Mouse (Mus musculus): ENCODE data around the gene Patj. TPM values are rescaled to one million over a fixed set of nuclear protein-coding genes. Genes with fewer than 3 reads are reported as not detected.

The Patj gene
- polyA plus RNA-seq, 1 experiment from 2014 or later: 13.4 TPM

DNA sequence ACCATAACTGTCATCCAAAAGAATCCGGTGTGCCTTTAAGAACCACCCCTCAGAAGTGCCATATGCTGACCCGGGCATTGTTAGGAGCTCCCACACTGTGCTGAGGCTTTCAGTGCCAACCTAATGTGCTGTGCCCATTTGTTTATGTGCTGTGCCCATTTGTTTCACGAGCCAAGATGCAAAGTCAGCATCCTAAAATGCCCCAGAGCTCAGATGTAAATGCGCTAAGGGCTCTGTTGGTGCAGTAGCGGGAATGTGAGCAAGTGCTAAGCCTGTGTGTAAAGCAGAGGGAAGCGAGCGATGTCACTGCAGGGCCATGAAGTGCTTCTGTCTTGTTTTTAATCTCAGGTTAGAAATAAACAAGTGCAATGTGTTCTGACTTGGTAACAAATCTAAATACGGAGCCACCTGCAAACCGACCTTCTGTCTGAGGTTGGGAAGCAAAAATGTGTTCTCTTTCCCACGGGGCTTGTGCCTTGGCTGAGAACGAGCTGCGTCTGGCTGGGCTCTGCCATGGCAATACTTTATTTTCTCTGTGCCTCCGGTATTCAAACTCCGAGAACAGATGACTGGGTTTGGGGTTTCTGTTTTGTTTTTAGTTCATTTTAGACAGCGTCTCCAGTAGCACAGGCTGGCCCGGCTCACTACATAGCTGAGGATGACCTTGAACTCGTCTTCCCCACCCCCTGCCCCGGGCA lies 239.7 kb downstream of the Patj start:
- Histone ChIP-seq H3K36me3 (no peaks in the 10 kb centered on the region), H3K9me3 (no peaks in the 10 kb centered on the region), H3K9ac (no peak overlapping the region), H3K4me1 (no peaks in the 10 kb centered on the region), H3K27ac (no peak overlapping the region), H3K4me2 (no peak overlapping the region), H3K4me3 (no peak overlapping the region), H3K27me3 (no peaks in the 10 kb centered on the region)
- WGBS: 71% methylated on average over 18 of the region's 18 CpGs
- no peak for ATAC-seq (ENCODE audit: insufficient number of reproducible peaks, low FRiP score, low TSS enrichment, low read depth)

DNA sequence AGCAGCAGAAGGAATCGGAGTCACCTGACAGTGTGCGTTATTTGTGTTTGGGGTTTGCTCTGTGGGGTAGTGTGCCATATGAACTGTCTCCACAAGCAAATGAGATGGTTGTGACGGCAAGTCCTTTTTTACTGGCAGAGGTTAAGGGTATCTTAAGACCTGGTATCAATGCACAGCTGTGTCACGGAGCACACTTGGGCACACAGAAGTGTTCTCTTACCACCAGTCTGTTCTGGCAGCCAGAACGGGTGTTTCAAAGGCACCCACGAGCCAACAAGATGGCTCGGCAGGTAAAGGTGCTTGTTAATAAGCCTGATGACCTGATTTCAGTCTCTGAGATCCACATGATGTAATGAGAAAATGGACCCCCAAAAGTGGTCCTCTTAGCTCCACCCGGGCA lies 243.1 kb downstream of the Patj start:
- WGBS: 90% methylated on average over 8 of the region's 8 CpGs
- no peak overlapping the region for H3K9ac ChIP-seq
- no peak overlapping the region for H3K27ac ChIP-seq
- ATAC-seq (ENCODE audit: insufficient number of reproducible peaks, low FRiP score, low TSS enrichment, low read depth): no peak
- H3K4me1 ChIP-seq: no peaks in the 10 kb centered on the region
- no peak overlapping the region for H3K4me2 ChIP-seq
- H3K9me3 ChIP-seq: no peaks in the 10 kb centered on the region
- H3K27me3 ChIP-seq: no peaks in the 10 kb centered on the region
- H3K4me3 ChIP-seq: no peak overlapping the region
- H3K36me3 ChIP-seq: no peaks in the 10 kb centered on the region

DNA sequence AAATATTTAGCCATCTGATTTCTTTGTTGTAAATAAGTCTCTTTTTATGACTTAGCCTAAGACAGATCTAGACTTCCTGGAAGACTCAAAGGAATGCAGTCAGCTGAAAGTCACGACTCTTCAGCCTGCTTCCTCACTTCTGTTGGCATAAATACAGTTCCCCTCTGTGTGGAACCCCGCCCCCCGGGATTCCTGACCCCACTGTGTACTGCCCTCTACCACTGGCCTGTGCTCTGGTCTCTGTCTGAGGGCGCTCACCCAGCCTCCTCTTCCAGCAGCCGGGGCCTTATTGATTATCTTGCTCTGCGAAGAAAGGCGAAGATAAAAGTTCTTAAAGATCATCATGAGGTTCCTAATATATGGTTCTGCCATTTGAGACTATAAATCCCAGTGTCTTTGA lies 258.1 kb downstream of the Patj start:
- Histone ChIP-seq H3K9me3 (no peaks in the 10 kb centered on the region), H3K27me3 (no peaks in the 10 kb centered on the region), H3K9ac (no peak overlapping the region), H3K4me3 (no peak overlapping the region), H3K27ac (no peak overlapping the region), H3K36me3 (no peaks in the 10 kb centered on the region), H3K4me1 (peaks cover 6% of the 10 kb centered on the region), H3K4me2 (no peak overlapping the region)
- 54% methylated on average over 7 of the region's 7 CpGs for WGBS
- ATAC-seq (ENCODE audit: insufficient number of reproducible peaks, low FRiP score, low TSS enrichment, low read depth): no peak

DNA sequence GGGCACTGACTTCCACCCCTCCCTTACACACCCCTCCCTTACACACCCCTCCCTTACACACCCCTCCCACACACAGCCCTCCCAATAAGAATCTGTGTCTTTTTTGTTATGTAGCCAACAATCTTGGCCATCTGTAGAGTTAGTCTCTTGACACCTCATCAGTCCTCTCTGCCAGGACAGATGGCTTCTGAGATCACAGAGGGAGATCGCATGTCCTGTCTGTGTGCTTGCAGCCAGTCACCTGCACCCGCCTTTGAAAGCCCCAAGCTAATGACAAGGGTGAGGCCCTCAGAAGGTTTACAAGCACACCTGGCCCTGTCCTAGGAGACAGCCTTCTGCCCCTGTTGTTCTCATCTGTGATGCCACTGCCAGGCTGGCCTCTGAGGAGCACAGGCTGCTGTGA lies 258.8 kb downstream of the Patj start:
- Histone ChIP-seq H3K36me3 (no peaks in the 10 kb centered on the region), H3K9ac (no peak overlapping the region), H3K27ac (no peak overlapping the region), H3K4me1 (peaks cover 7% of the 10 kb centered on the region), H3K9me3 (no peaks in the 10 kb centered on the region), H3K4me2 (no peak overlapping the region), H3K27me3 (no peaks in the 10 kb centered on the region), H3K4me3 (no peak overlapping the region)
- ATAC-seq (ENCODE audit: insufficient number of reproducible peaks, low FRiP score, low TSS enrichment, low read depth): no peak
- WGBS: 32% methylated on average over 2 of the region's 2 CpGs

DNA sequence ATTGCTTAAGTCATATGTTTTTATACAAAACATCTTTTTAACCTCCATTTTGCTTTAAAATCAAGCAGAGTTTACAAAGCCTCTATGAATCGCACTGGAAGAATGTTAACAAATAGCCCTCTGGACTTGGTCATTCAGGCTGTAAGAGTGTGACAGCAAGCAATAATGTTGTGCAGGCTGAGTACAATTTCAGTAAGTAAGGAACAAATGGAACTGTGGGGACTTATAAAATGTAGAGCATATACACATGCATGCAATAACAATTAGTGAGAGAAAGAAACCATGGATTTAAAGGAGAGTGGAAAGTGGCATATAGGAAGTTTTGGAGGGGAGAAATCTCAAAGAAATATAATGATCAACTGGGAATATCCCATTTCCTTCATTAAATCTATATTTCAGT lies 261.2 kb downstream of the Patj start:
- Histone ChIP-seq H3K4me1 (peaks cover 15% of the 10 kb centered on the region), H3K9me3 (no peaks in the 10 kb centered on the region), H3K9ac (no peak overlapping the region), H3K4me2 (no peak overlapping the region), H3K4me3 (no peak overlapping the region), H3K36me3 (no peaks in the 10 kb centered on the region), H3K27ac (no peak overlapping the region), H3K27me3 (no peaks in the 10 kb centered on the region)
- no peak for ATAC-seq (ENCODE audit: insufficient number of reproducible peaks, low FRiP score, low TSS enrichment, low read depth)
- WGBS: 53% methylated on average over 1 of the region's 1 CpGs

- H3K27me3 ChIP-seq: no peaks in the 10 kb centered on the region
- H3K4me2 ChIP-seq: no peak overlapping the region
- H3K9ac ChIP-seq: no peak overlapping the region
- H3K4me1 ChIP-seq: peaks cover 15% of the 10 kb centered on the region
- H3K27ac ChIP-seq: no peak overlapping the region
- H3K9me3 ChIP-seq: peaks cover 8% of the 10 kb centered on the region; the same call in 1 of the 2 replicates
- H3K36me3 ChIP-seq: 0 out of 2 replicates have a peak, but pooled peaks cover 7% of the 10 kb centered on the region
- H3K4me3 ChIP-seq: no peak overlapping the region
- WGBS: 36% methylated on average over 2 of the region's 2 CpGs
- no peak for ATAC-seq (ENCODE audit: insufficient number of reproducible peaks, low FRiP score, low TSS enrichment, low read depth)
Measured at GRCm38 (mm10) chr4:98659032-98659431, 263.4 kb downstream of the Patj start.

- H3K9ac ChIP-seq: no peak overlapping the region
- no peak overlapping the region for H3K27ac ChIP-seq
- H3K9me3 ChIP-seq: peaks cover 8% of the 10 kb centered on the region; the same call in 1 of the 2 replicates
- no peaks in the 10 kb centered on the region for H3K27me3 ChIP-seq
- 50% methylated on average over 2 of the region's 2 CpGs for WGBS
- no peak for ATAC-seq (ENCODE audit: insufficient number of reproducible peaks, low FRiP score, low TSS enrichment, low read depth)
- H3K4me3 ChIP-seq: no peak overlapping the region
- H3K36me3 ChIP-seq: 0 out of 2 replicates have a peak, but pooled peaks cover 7% of the 10 kb centered on the region
- peaks cover 12% of the 10 kb centered on the region; the same call in 1 of the 2 replicates for H3K4me1 ChIP-seq
- H3K4me2 ChIP-seq: no peak overlapping the region
Measured at GRCm38 (mm10) chr4:98660534-98660933, 264.9 kb downstream of the Patj start.

DNA sequence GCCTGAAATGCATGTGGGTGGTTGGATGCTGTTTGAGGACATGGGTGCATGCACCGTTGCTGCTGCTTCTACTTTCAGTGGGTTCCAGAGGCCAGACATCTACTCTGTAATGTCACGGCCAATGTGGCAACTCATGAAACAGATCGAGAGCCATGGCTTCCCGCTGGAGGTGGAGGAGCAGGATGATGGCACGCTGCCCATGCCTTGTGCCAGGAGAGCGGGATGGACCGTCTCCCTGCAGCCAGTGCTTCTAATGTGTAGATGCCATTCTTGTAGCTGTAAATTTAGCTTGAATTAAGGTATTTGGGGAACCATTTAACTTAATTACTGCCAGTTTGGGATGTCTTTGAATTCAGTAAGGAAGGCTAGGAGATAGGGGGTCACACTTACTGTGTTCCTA lies 270.3 kb downstream of the Patj start:
- no peak overlapping the region for H3K27ac ChIP-seq
- no peak overlapping the region for H3K9ac ChIP-seq
- H3K4me1 ChIP-seq: peaks cover 7% of the 10 kb centered on the region; the same call in 1 of the 2 replicates
- peaks cover 8% of the 10 kb centered on the region; the same call in 1 of the 2 replicates for H3K9me3 ChIP-seq
- H3K4me2 ChIP-seq: no peak overlapping the region
- H3K27me3 ChIP-seq: no peaks in the 10 kb centered on the region
- H3K4me3 ChIP-seq: no peak overlapping the region
- 73% methylated on average over 7 of the region's 7 CpGs for WGBS
- 0 out of 2 replicates have a peak, but pooled peaks cover 7% of the 10 kb centered on the region for H3K36me3 ChIP-seq
- ATAC-seq (ENCODE audit: insufficient number of reproducible peaks, low FRiP score, low TSS enrichment, low read depth): no peak

DNA sequence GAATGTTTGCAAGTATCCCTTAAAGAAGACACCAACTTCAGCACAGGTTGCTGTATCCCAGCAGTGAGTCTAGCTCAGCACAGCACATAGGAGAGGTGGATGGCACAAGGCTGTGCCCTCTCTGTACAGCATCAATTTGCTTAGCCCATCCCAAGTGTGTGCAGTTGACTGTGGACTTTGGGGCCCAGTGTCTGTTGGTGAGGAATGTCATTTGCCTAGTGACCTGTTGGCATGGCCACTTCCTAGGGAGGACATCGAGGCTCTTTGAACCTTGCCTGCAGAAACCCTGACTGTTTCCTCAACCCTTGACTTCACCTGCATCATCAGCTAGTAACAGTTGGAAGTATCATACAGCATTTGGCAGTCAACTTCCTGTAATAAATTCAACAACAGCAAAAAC lies 270.9 kb downstream of the Patj start:
- 74% methylated on average over 1 of the region's 1 CpGs for WGBS
- H3K36me3 ChIP-seq: 0 out of 2 replicates have a peak, but pooled peaks cover 7% of the 10 kb centered on the region
- no peak overlapping the region for H3K4me3 ChIP-seq
- no peak overlapping the region for H3K9ac ChIP-seq
- H3K9me3 ChIP-seq: peaks cover 8% of the 10 kb centered on the region; the same call in 1 of the 2 replicates
- peaks cover 7% of the 10 kb centered on the region; the same call in 1 of the 2 replicates for H3K4me1 ChIP-seq
- no peaks in the 10 kb centered on the region for H3K27me3 ChIP-seq
- no peak overlapping the region for H3K27ac ChIP-seq
- H3K4me2 ChIP-seq: no peak overlapping the region
- ATAC-seq (ENCODE audit: insufficient number of reproducible peaks, low FRiP score, low TSS enrichment, low read depth): no peak

DNA sequence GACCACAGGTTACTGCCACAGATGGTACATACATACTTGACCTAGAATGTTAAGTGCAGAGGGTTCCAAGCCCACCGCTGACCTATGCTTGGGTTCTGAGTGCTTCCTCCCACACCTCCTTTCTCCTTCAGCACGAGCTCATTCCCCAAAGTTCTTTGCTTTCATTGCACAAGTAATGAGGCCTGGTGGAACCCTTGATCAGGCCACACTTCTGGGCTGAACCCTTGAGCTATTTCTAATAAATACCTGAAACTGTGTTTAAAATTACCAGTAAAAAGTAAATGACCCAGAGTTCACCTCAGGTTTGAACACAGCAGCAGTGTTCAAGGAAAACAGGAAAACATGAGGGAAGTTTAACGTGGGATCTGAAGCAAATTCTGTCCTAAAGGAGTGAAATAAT lies 271.4 kb downstream of the Patj start:
- H3K27me3 ChIP-seq: no peaks in the 10 kb centered on the region
- 0 out of 2 replicates have a peak, but pooled peaks cover 7% of the 10 kb centered on the region for H3K36me3 ChIP-seq
- 42% methylated on average over 3 of the region's 3 CpGs for WGBS
- H3K9me3 ChIP-seq: peaks cover 8% of the 10 kb centered on the region; the same call in 1 of the 2 replicates
- H3K4me2 ChIP-seq: no peak overlapping the region
- peaks cover 7% of the 10 kb centered on the region; the same call in 1 of the 2 replicates for H3K4me1 ChIP-seq
- no peak overlapping the region for H3K9ac ChIP-seq
- no peak for ATAC-seq (ENCODE audit: insufficient number of reproducible peaks, low FRiP score, low TSS enrichment, low read depth)
- no peak overlapping the region for H3K27ac ChIP-seq
- H3K4me3 ChIP-seq: no peak overlapping the region

- Histone ChIP-seq H3K36me3 (no peaks in the 10 kb centered on the region), H3K27ac (no peak overlapping the region), H3K9ac (no peak overlapping the region), H3K9me3 (no peaks in the 10 kb centered on the region), H3K4me2 (no peak overlapping the region), H3K27me3 (no peaks in the 10 kb centered on the region), H3K4me1 (peaks cover 10% of the 10 kb centered on the region; the same call in 1 of the 2 replicates), H3K4me3 (no peak overlapping the region)
- ATAC-seq (ENCODE audit: insufficient number of reproducible peaks, low FRiP score, low TSS enrichment, low read depth): no peak
- 26% methylated on average over 9 of the region's 9 CpGs for WGBS
Measured at GRCm38 (mm10) chr4:98677506-98677905, 281.9 kb downstream of the Patj start.

GRCm38 (mm10) chr4:98686678-98687267 lies 291.2 kb downstream of the Patj start:
- 88% methylated on average over 11 of the region's 11 CpGs for whole genome bisulfite sequencing
- H3K4me1 ChIP-seq: no peaks in the 10 kb centered on the region

More at GRCm38 (mm10) chr4:98686678-98687267, 291.2 kb downstream of the Patj start:
- Histone ChIP-seq H3K4me2 (no peak overlapping the region), H3K36me3 (peaks cover 16% of the 10 kb centered on the region), H3K27ac (no peak overlapping the region), H3K9ac (no peak overlapping the region), H3K4me3 (no peak overlapping the region), H3K27me3 (no peaks in the 10 kb centered on the region), H3K9me3 (no peaks in the 10 kb centered on the region)
- no peak for ATAC-seq (ENCODE audit: insufficient number of reproducible peaks, low FRiP score, low TSS enrichment, low read depth)

Measured in limb, embryonic 15.5 days (tissue).